Mouse (Mus musculus): Measurements from ENCODE around the gene Uri1.

DNA sequence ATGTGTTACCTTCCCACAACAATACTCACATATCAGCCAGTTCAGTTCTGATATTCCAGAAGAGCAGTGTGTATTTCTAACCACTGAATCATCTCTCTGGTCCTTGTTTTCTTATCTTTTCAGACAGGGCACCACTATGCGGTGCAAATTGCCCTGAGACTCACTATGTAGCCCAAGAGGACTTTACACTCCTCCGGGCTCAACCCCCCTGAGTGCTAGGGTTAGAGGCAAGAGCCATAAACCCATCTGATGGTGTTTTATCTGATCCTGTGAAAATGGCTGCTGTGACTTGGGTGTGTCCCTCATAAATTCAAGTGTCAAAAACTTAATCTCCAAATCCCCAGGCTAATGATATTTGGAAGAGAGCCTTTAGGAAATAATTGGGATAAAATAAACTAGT lies 6.6 kb upstream of the Uri1 start:
- TF ChIP-seq POLR2A (IDR thresholded peaks at IDR 0.05; ENCODE audit: low read depth, low read length) (no peak), CTCF (IDR thresholded peaks at IDR 0.05; ENCODE audit: borderline replicate concordance, insufficient read depth, low read length) (no peak)
